Mouse (Mus musculus): ENCODE measurements around the gene Dbx1. TPM values are rescaled to one million over a fixed set of nuclear protein-coding genes. Genes with fewer than 3 reads are reported as not detected.

Dbx1 gene
- total RNA-seq, 1 experiment from 2014 or later = not detected

Other genes with a start within 250 kb of the Dbx1 start
- gene Htatip2, start 122.3 kb upstream of the Dbx1 start, total RNA-seq (2017) = 13.4 and 22.3 TPM in 2 replicates
- 30.1 and 38.2 TPM in 2 replicates for gene Prmt3, start 141.5 kb upstream of the Dbx1 start, total RNA-seq (2017)